Mouse (Mus musculus): ENCODE measurements around the gene Acr. TPM values are rescaled to one million over a fixed set of nuclear protein-coding genes. Genes with fewer than 3 reads are reported as not detected.

Gene Acr
- 1 to 10 TPM in 1 of 2 experiments, under 1 TPM in 1; 0.65 to 2.4 TPM for total RNA-seq (2021)
- long read RNA-seq, experiment 1: 0 reads
- long read RNA-seq, experiment 2, partial matches to known transcripts: 0 of 1 reads
- long read RNA-seq, experiment 2, other reads (novel, unspliced or antisense): 1 of 1 reads

GRCm38 (mm10) chr15:89568114-89568513, at the start of gene Acr:
Acr (plus strand) TSS chr15:89568326.
- DNase-seq (ENCODE audit: low spot score in 2 of 2): no peak

- no peak for DNase-seq (ENCODE audit: low spot score in 2 of 2)
Measured at GRCm38 (mm10) chr15:89521951-89522350, 46.2 kb upstream of the Acr start.

- DNase-seq (ENCODE audit: low spot score in 2 of 2): no peak
Measured at GRCm38 (mm10) chr15:89522566-89523282, 45.4 kb upstream of the Acr start.

- no peak for DNase-seq (ENCODE audit: low spot score in 2 of 2)
Measured at GRCm38 (mm10) chr15:89523283-89523832, 44.8 kb upstream of the Acr start.

GRCm38 (mm10) chr15:89524001-89524571, 44.0 kb upstream of the Acr start:
- DNase-seq (ENCODE audit: low spot score in 2 of 2): no peak

GRCm38 (mm10) chr15:89524611-89525415, 43.3 kb upstream of the Acr start:
- no peak for DNase-seq (ENCODE audit: low spot score in 2 of 2)

GRCm38 (mm10) chr15:89525464-89525863, 42.7 kb upstream of the Acr start:
- DNase-seq (ENCODE audit: low spot score in 2 of 2): no peak

GRCm38 (mm10) chr15:89525896-89526295, 42.2 kb upstream of the Acr start:
- no peak for DNase-seq (ENCODE audit: low spot score in 2 of 2)

GRCm38 (mm10) chr15:89526776-89527325, 41.3 kb upstream of the Acr start:
- DNase-seq (ENCODE audit: low spot score in 2 of 2): no peak

GRCm38 (mm10) chr15:89527466-89527865, 40.7 kb upstream of the Acr start:
- no peak for DNase-seq (ENCODE audit: low spot score in 2 of 2)

GRCm38 (mm10) chr15:89528201-89528850, 39.8 kb upstream of the Acr start:
- no peak for DNase-seq (ENCODE audit: low spot score in 2 of 2)

- DNase-seq (ENCODE audit: low spot score in 2 of 2): no peak
Measured at GRCm38 (mm10) chr15:89528923-89529322, 39.2 kb upstream of the Acr start.

GRCm38 (mm10) chr15:89530336-89530735, 37.8 kb upstream of the Acr start:
- DNase-seq (ENCODE audit: low spot score in 2 of 2): peak; percentile 69 to 76

- no peak for DNase-seq (ENCODE audit: low spot score in 2 of 2)
Measured at GRCm38 (mm10) chr15:89531399-89531798, 36.7 kb upstream of the Acr start.

GRCm38 (mm10) chr15:89532026-89532923, 35.9 kb upstream of the Acr start:
- DNase-seq (ENCODE audit: low spot score in 2 of 2): peak; percentile 62 to 72

- no peak for DNase-seq (ENCODE audit: low spot score in 2 of 2)
Measured at GRCm38 (mm10) chr15:89532924-89533842, 34.9 kb upstream of the Acr start.

- no peak for DNase-seq (ENCODE audit: low spot score in 2 of 2)
Measured at GRCm38 (mm10) chr15:89533843-89534207, 34.3 kb upstream of the Acr start.

GRCm38 (mm10) chr15:89544171-89544570, 24.0 kb upstream of the Acr start:
- no peak for DNase-seq (ENCODE audit: low spot score in 2 of 2)

GRCm38 (mm10) chr15:89547321-89547720, 20.8 kb upstream of the Acr start:
- DNase-seq (ENCODE audit: low spot score in 2 of 2): no peak
